Mouse (Mus musculus) right cerebral cortex, postnatal 4 days (tissue): ENCODE measurements around the gene Tmem151b.
A peak's percentile ranks its signal among the peaks of the same experiment; 100 is the strongest.

Source experiments
- DNase-seq: peaks from one replicate; pipeline ENCODE4 v3.0.0-alpha.2; 2022

Gene Tmem151b

GRCm38 (mm10) chr17:45543115-45543514 is 6.4 kb downstream of the Tmem151b start:
- DNase-seq: no peak

GRCm38 (mm10) chr17:45542705-45543104 is 6.8 kb downstream of the Tmem151b start:
- no peak for DNase-seq

GRCm38 (mm10) chr17:45542129-45542528 is 7.3 kb downstream of the Tmem151b start:
- no peak for DNase-seq

GRCm38 (mm10) chr17:45539664-45540063 is 9.8 kb downstream of the Tmem151b start:
- no peak for DNase-seq

- DNase-seq: no peak
Measured at GRCm38 (mm10) chr17:45538394-45538793, 11.1 kb downstream of the Tmem151b start.

- no peak for DNase-seq
Measured at GRCm38 (mm10) chr17:45536264-45536663, 13.2 kb downstream of the Tmem151b start.

GRCm38 (mm10) chr17:45532896-45533295 is 16.6 kb downstream of the Tmem151b start:
- no peak for DNase-seq

GRCm38 (mm10) chr17:45530346-45530782 is 19.1 kb downstream of the Tmem151b start:
- DNase-seq: no peak

GRCm38 (mm10) chr17:45526571-45526970 is 22.9 kb downstream of the Tmem151b start:
- no peak for DNase-seq

GRCm38 (mm10) chr17:45524961-45525360 is 24.5 kb downstream of the Tmem151b start:
- no peak for DNase-seq

- DNase-seq: peak; percentile 61
Measured at GRCm38 (mm10) chr17:45523263-45523662, 26.2 kb downstream of the Tmem151b start, which contains the start of gene Tcte1. TSS of gene Tcte1 (plus strand) at chr17:45523434.

- no peak for DNase-seq
Measured at GRCm38 (mm10) chr17:45520136-45520535, 29.3 kb downstream of the Tmem151b start.

GRCm38 (mm10) chr17:45518766-45519475 is 30.6 kb downstream of the Tmem151b start:
- DNase-seq: no peak

GRCm38 (mm10) chr17:45517549-45518215 is 31.8 kb downstream of the Tmem151b start:
- no peak for DNase-seq

GRCm38 (mm10) chr17:45517135-45517534 is 32.3 kb downstream of the Tmem151b start:
- no peak for DNase-seq

- DNase-seq: peak; percentile 89
Measured at GRCm38 (mm10) chr17:45516488-45516887, 33.0 kb downstream of the Tmem151b start.

GRCm38 (mm10) chr17:45515806-45516205 is 33.7 kb downstream of the Tmem151b start:
- no peak for DNase-seq

- DNase-seq: no peak
Measured at GRCm38 (mm10) chr17:45515204-45515726, 34.2 kb downstream of the Tmem151b start.

GRCm38 (mm10) chr17:45511757-45512156 is 37.7 kb downstream of the Tmem151b start:
- no peak for DNase-seq

- DNase-seq: no peak
Measured at GRCm38 (mm10) chr17:45510871-45511270, 38.6 kb downstream of the Tmem151b start.

GRCm38 (mm10) chr17:45506700-45507189 is 42.7 kb downstream of the Tmem151b start, which contains the start of gene Aars2:
TSS of gene Aars2 (plus strand) at chr17:45506841.
- DNase-seq: peak; percentile 97

- no peak for DNase-seq
Measured at GRCm38 (mm10) chr17:45505941-45506465, 43.5 kb downstream of the Tmem151b start.

GRCm38 (mm10) chr17:45503301-45503973 is 46.0 kb downstream of the Tmem151b start:
- DNase-seq: no peak
